Mouse (Mus musculus) liver (tissue): ENCODE results near the gene R3hdm2.

Experiments
- DNase-seq: peaks from one replicate; pipeline ENCODE4 v3.0.0-alpha.2; 2020; ENCODE audit warnings: mixed read lengths

Gene R3hdm2

GRCm38 (mm10) chr10:127353909-127354895 is 25.9 kb upstream of the R3hdm2 start, which contains the start of gene Inhbe:
TSS of gene Inhbe (minus strand) at chr10:127354411.
- DNase-seq: no peak

GRCm38 (mm10) chr10:127355336-127355735 is 24.8 kb upstream of the R3hdm2 start:
- peak; percentile 44 for DNase-seq

GRCm38 (mm10) chr10:127360714-127361113 is 19.4 kb upstream of the R3hdm2 start:
- no peak for DNase-seq

- DNase-seq: no peak
These were observed 13.0 kb upstream of the R3hdm2 start for GRCm38 (mm10) chr10:127367116-127367515.

- no peak for DNase-seq
These were observed 11.9 kb upstream of the R3hdm2 start for GRCm38 (mm10) chr10:127368273-127368672.

GRCm38 (mm10) chr10:127369834-127370820 is 10.0 kb upstream of the R3hdm2 start, which contains the start of gene Inhbc:
TSS of gene Inhbc (minus strand) at chr10:127370431.
- no peak for DNase-seq

- DNase-seq: no peak
These were observed 9.1 kb upstream of the R3hdm2 start for GRCm38 (mm10) chr10:127371023-127371422.

GRCm38 (mm10) chr10:127377700-127378099 is 2.4 kb upstream of the R3hdm2 start:
- DNase-seq: no peak

GRCm38 (mm10) chr10:127379654-127380053 is 473 bp upstream of the R3hdm2 start:
- no peak for DNase-seq

GRCm38 (mm10) chr10:127380767-127381742 is 928 bp downstream of the R3hdm2 start:
- peak; percentile 73 for DNase-seq

GRCm38 (mm10) chr10:127381743-127382134 is 1.6 kb downstream of the R3hdm2 start:
- no peak for DNase-seq

GRCm38 (mm10) chr10:127391774-127392173 is 11.6 kb downstream of the R3hdm2 start:
- no peak for DNase-seq

GRCm38 (mm10) chr10:127404701-127405100 is 24.6 kb downstream of the R3hdm2 start:
- DNase-seq: no peak

GRCm38 (mm10) chr10:127407391-127407790 is 27.3 kb downstream of the R3hdm2 start:
- DNase-seq: no peak

- DNase-seq: no peak
These were observed 32.0 kb downstream of the R3hdm2 start for GRCm38 (mm10) chr10:127412101-127412500.

GRCm38 (mm10) chr10:127412776-127413175 is 32.6 kb downstream of the R3hdm2 start:
- no peak for DNase-seq

GRCm38 (mm10) chr10:127413585-127413984 is 33.5 kb downstream of the R3hdm2 start:
- DNase-seq: no peak

GRCm38 (mm10) chr10:127414141-127414540 is 34.0 kb downstream of the R3hdm2 start:
- no peak for DNase-seq

- no peak for DNase-seq
These were observed 40.0 kb downstream of the R3hdm2 start for GRCm38 (mm10) chr10:127420131-127420530.

GRCm38 (mm10) chr10:127420676-127421353 is 40.7 kb downstream of the R3hdm2 start:
- DNase-seq: no peak

- peak; percentile 36 for DNase-seq
These were observed 41.9 kb downstream of the R3hdm2 start for GRCm38 (mm10) chr10:127422047-127422446.
